22 mouse cellular contexts compared by ENCODE assay signal in genomic region chr11:68201811-68202459, GRCm38 (mm10).
A peak's percentile ranks its signal among the peaks of the same experiment; 100 is the strongest.
DNase-seq lines count a peak whose midpoint lies in the region; ATAC-seq and TF ChIP-seq lines count a peak whose summit lies in the region.
"Had no signal": no experiment of that assay in that cellular context is flagged by ENCODE, and none has a peak within 500 bp of the region (broad histone marks: within the 10 kb centered on the region; RNA-seq: fewer than 3 reads in every experiment).

No protein-coding gene starts in this region.

- peak; percentile 45 for DNase-seq in adrenal gland, postnatal 14 days
- DNase-seq in adrenal gland, adult (ENCODE audit: inconsistent age in 2 of 2, low spot score in 1 of 2): no peak
- DNase-seq in hindbrain, postnatal 0 days (ENCODE audit: low spot score): no peak
- DNase-seq in thymus, adult 2 months: no peak
- DNase-seq in thymus, postnatal 14 days: no peak
- DNase-seq in embryonic facial prominence, embryonic 11.5 days (ENCODE audit: low spot score): no peak
- DNase-seq in B cell, adult 2 months: no peak
- DNase-seq: adrenal gland, adult 2 months; cerebellum, adult 2 months; cerebellum, postnatal 36 days; heart, postnatal 4 days; kidney, adult 8-10 months; kidney, postnatal 10 days; liver; lung, postnatal 4 days had no signal

- no peak for TF ChIP-seq CTCF in hindbrain, postnatal 0 days (IDR thresholded peaks at IDR 0.05; ENCODE audit: low read depth)
- no peak for TF ChIP-seq CTCF in thymus, adult 2 months (IDR thresholded peaks at IDR 0.05; ENCODE audit: borderline replicate concordance, control insufficient read depth, extremely low read depth, insufficient read depth, low read length, poor library complexity)

- no peak overlapping the region for H3K4me2 ChIP-seq in hindbrain, postnatal 0 days (ENCODE audit: low read depth, low read length)
- H3K4me2 ChIP-seq in hindbrain, embryonic 16.5 days (ENCODE audit: low read length): no peak overlapping the region
- no peak overlapping the region for H3K4me2 ChIP-seq in embryonic facial prominence, embryonic 11.5 days (ENCODE audit: low read depth, low read length)
- H3K4me2 ChIP-seq: heart, embryonic 15.5 days; liver, embryonic 15.5 days; lung, embryonic 15.5 days; neural tube, embryonic 12.5 days; stomach, embryonic 15.5 days had no signal

- H3K36me3 ChIP-seq in hindbrain, postnatal 0 days (ENCODE audit: insufficient read depth, low read length): no peaks in the 10 kb centered on the region
- H3K36me3 ChIP-seq in hindbrain, embryonic 16.5 days (ENCODE audit: control insufficient read depth, insufficient read depth, low read length): no peaks in the 10 kb centered on the region
- no peaks in the 10 kb centered on the region for H3K36me3 ChIP-seq in thymus, adult 2 months (ENCODE audit: control insufficient read depth, insufficient read depth, low read length)
- no peaks in the 10 kb centered on the region for H3K36me3 ChIP-seq in embryonic facial prominence, embryonic 11.5 days (replicated peaks; ENCODE audit: control insufficient read depth, insufficient read depth, low read depth, low read length)
- H3K36me3 ChIP-seq: heart, embryonic 15.5 days; liver, embryonic 15.5 days; lung, embryonic 15.5 days; stomach, embryonic 15.5 days had no signal

- H3K9me3 ChIP-seq in hindbrain, postnatal 0 days (ENCODE audit: low read length): no peaks in the 10 kb centered on the region
- H3K9me3 ChIP-seq in hindbrain, embryonic 16.5 days (ENCODE audit: control insufficient read depth, low read length): no peaks in the 10 kb centered on the region
- no peaks in the 10 kb centered on the region for H3K9me3 ChIP-seq in embryonic facial prominence, embryonic 11.5 days (replicated peaks; ENCODE audit: control insufficient read depth, low read length)
- H3K9me3 ChIP-seq: heart, embryonic 15.5 days; liver, embryonic 15.5 days; lung, embryonic 15.5 days; neural tube, embryonic 12.5 days; stomach, embryonic 15.5 days had no signal

- WGBS in hindbrain, postnatal 0 days: 75% methylated on average over 10 of the region's 10 CpGs
- 78% methylated on average over 10 of the region's 10 CpGs for WGBS in hindbrain, embryonic 16.5 days
- WGBS in thymus, adult 2 months: 92% methylated on average over 10 of the region's 10 CpGs
- WGBS in embryonic facial prominence, embryonic 11.5 days: 73% methylated on average over 10 of the region's 10 CpGs

- H3K9ac ChIP-seq in hindbrain, postnatal 0 days (replicated peaks; ENCODE audit: low read length): no peak overlapping the region
- H3K9ac ChIP-seq in hindbrain, embryonic 16.5 days (ENCODE audit: low read depth, low read length): no peak overlapping the region
- 0 out of 2 replicates have a peak overlapping the region, but pooled peaks have one; percentile 13 for H3K9ac ChIP-seq in embryonic facial prominence, embryonic 11.5 days (replicated peaks; ENCODE audit: low read length)
- H3K9ac ChIP-seq: heart, embryonic 15.5 days; liver, embryonic 15.5 days; lung, embryonic 15.5 days; neural tube, embryonic 12.5 days; stomach, embryonic 15.5 days had no signal

- TF ChIP-seq POLR2A in thymus, adult 2 months (IDR thresholded peaks at IDR 0.05; ENCODE audit: control insufficient read depth, extremely low read depth, insufficient read depth, low read length, poor library complexity): no peak

- peak overlapping the region; percentile 5; the same call in 1 of the 2 replicates for H3K27ac ChIP-seq in hindbrain, postnatal 0 days
- no peak overlapping the region for H3K27ac ChIP-seq in hindbrain, embryonic 16.5 days (ENCODE audit: low read depth, low read length)
- H3K27ac ChIP-seq in thymus, adult 2 months (ENCODE audit: control insufficient read depth, insufficient read depth, low read length): peak overlapping the region; percentile 96
- H3K27ac ChIP-seq in embryonic facial prominence, embryonic 11.5 days (replicated peaks; ENCODE audit: low read depth, low read length): no peak overlapping the region
- H3K27ac ChIP-seq: heart, embryonic 15.5 days; left cerebral cortex, adult 2 months; liver, embryonic 15.5 days; lung, embryonic 15.5 days; neural tube, embryonic 12.5 days; stomach, embryonic 15.5 days had no signal

- H3K27me3 ChIP-seq in hindbrain, postnatal 0 days (ENCODE audit: insufficient read depth, low read length): no peaks in the 10 kb centered on the region
- H3K27me3 ChIP-seq in hindbrain, embryonic 16.5 days (replicated peaks; ENCODE audit: control insufficient read depth, insufficient read depth, low read length): no peaks in the 10 kb centered on the region
- no peaks in the 10 kb centered on the region for H3K27me3 ChIP-seq in thymus, adult 2 months (ENCODE audit: control insufficient read depth, insufficient read depth, low read length)
- H3K27me3 ChIP-seq in embryonic facial prominence, embryonic 11.5 days (ENCODE audit: control insufficient read depth, insufficient read depth, low read length): no peaks in the 10 kb centered on the region
- H3K27me3 ChIP-seq: heart, embryonic 15.5 days; liver, embryonic 15.5 days; lung, embryonic 15.5 days; neural tube, embryonic 12.5 days; stomach, embryonic 15.5 days had no signal

- H3K4me1 ChIP-seq in hindbrain, postnatal 0 days (ENCODE audit: insufficient read depth, low read length): peaks cover 3% of the 10 kb centered on the region; the same call in 1 of the 2 replicates
- peaks cover 6% of the 10 kb centered on the region for H3K4me1 ChIP-seq in hindbrain, embryonic 16.5 days (ENCODE audit: control insufficient read depth, insufficient read depth, low read depth, low read length)
- peaks cover 82% of the 10 kb centered on the region for H3K4me1 ChIP-seq in thymus, adult 2 months (replicated peaks; ENCODE audit: control insufficient read depth, insufficient read depth, low read length)
- peaks cover 3% of the 10 kb centered on the region for H3K4me1 ChIP-seq in embryonic facial prominence, embryonic 11.5 days (ENCODE audit: control insufficient read depth, insufficient read depth, low read length)
- H3K4me1 ChIP-seq: liver, embryonic 15.5 days had no signal

- no peak overlapping the region for H3K4me3 ChIP-seq in hindbrain, postnatal 0 days (ENCODE audit: low read length)
- H3K4me3 ChIP-seq in hindbrain, embryonic 16.5 days (ENCODE audit: low read length): no peak overlapping the region
- no peak overlapping the region for H3K4me3 ChIP-seq in thymus, adult 2 months (ENCODE audit: control insufficient read depth, insufficient read depth, low read length)
- no peak overlapping the region for H3K4me3 ChIP-seq in embryonic facial prominence, embryonic 11.5 days (ENCODE audit: low read depth, low read length)
- H3K4me3 ChIP-seq: heart, embryonic 15.5 days; left cerebral cortex, adult 2 months; liver, embryonic 15.5 days; lung, embryonic 15.5 days; neural tube, embryonic 12.5 days; stomach, embryonic 15.5 days had no signal

- ATAC-seq in hindbrain, postnatal 0 days: no peak
- no peak for ATAC-seq in hindbrain, embryonic 16.5 days
- no peak for ATAC-seq in embryonic facial prominence, embryonic 11.5 days (replicated peaks; ENCODE audit: insufficient number of reproducible peaks, low FRiP score, low TSS enrichment, low read depth)

Comparison
In these comparisons a context has a peak if more than half of its experiments do, and no peak if none do; other contexts are left out.
1. H3K27ac ChIP-seq: peak in hindbrain, postnatal 0 days (single experiment) and thymus, adult 2 months (single experiment); none in hindbrain, embryonic 16.5 days (single experiment) and embryonic facial prominence, embryonic 11.5 days (single experiment).